9 mouse cellular contexts compared by ENCODE assay signal in the genomic region with DNA sequence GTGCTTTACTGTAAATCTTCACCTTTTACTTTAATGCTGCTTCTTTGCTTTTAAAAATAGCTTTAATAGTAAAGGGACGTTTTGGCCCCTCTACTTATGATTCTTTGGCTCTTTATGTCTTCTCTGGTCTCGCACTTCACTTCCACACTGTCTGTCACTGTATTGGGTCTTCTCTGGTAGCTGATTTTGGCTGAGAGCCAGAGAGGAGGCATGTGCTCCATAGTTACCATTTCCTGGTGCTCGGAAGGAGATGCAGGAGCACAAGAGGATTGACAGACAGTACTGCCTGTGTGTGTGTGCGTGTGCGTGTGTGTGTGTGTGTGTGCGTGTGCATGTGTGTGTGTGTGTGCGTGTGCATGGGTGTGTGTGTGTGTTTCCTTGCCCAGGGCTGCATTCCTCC. TPM values are rescaled to one million over a fixed set of nuclear protein-coding genes. Genes with fewer than 3 reads are reported as not detected.
DNase-seq lines count a peak whose midpoint lies in the region; ATAC-seq and TF ChIP-seq lines count a peak whose summit lies in the region.
"Had no signal": no experiment of that assay in that cellular context is flagged by ENCODE, and none has a peak within 500 bp of the region (broad histone marks: within the 10 kb centered on the region; RNA-seq: fewer than 3 reads in every experiment).

No protein-coding gene starts in this region.

- no peak overlapping the region for H3K4me3 ChIP-seq in heart, embryonic 12.5 days
- no peak overlapping the region for H3K4me3 ChIP-seq in heart, adult 2 months
- no peak overlapping the region for H3K4me3 ChIP-seq in midbrain, postnatal 0 days (ENCODE audit: low read depth, low read length)
- H3K4me3 ChIP-seq in midbrain, embryonic 10.5 days = no peak overlapping the region
- peak overlapping the region; percentile 58 for H3K4me3 ChIP-seq in erythroblast, embryonic 14.5 days (replicated peaks)
- H3K4me3 ChIP-seq: embryonic facial prominence, embryonic 12.5 days had no signal

- no peak overlapping the region for H3K27ac ChIP-seq in heart, embryonic 12.5 days (ENCODE audit: poor library complexity, severe bottlenecking)
- H3K27ac ChIP-seq in heart, adult 2 months = no peak overlapping the region
- H3K27ac ChIP-seq in midbrain, postnatal 0 days (ENCODE audit: low read depth, low read length) = no peak overlapping the region
- no peak overlapping the region for H3K27ac ChIP-seq in midbrain, embryonic 10.5 days (replicated peaks)
- H3K27ac ChIP-seq: embryonic facial prominence, embryonic 12.5 days had no signal

- peaks cover 35% of the 10 kb centered on the region for H3K4me1 ChIP-seq in heart, embryonic 12.5 days (replicated peaks)
- peaks cover 4% of the 10 kb centered on the region for H3K4me1 ChIP-seq in heart, adult 2 months (ENCODE audit: control insufficient read depth, insufficient read depth, low read length)
- no peaks in the 10 kb centered on the region for H3K4me1 ChIP-seq in midbrain, postnatal 0 days (ENCODE audit: insufficient read depth, low read length)
- no peaks in the 10 kb centered on the region for H3K4me1 ChIP-seq in midbrain, embryonic 10.5 days
- H3K4me1 ChIP-seq in erythroblast, embryonic 14.5 days (ENCODE audit: control insufficient read depth) = peaks cover 91% of the 10 kb centered on the region

- no peak for DNase-seq in heart, adult 2 months
- peak; percentile 73 for DNase-seq in midbrain, postnatal 0 days (ENCODE audit: low spot score)
- no peak for DNase-seq in midbrain, embryonic 10.5 days (ENCODE audit: low spot score)
- no peak for DNase-seq in ovary, postnatal 10 days (ENCODE audit: low spot score)
- DNase-seq in gastrocnemius, postnatal 36 days = no peak

- H3K9ac ChIP-seq in heart, embryonic 12.5 days = no peak overlapping the region
- H3K9ac ChIP-seq in heart, adult 2 months (ENCODE audit: low read depth, low read length) = no peak overlapping the region
- no peak overlapping the region for H3K9ac ChIP-seq in midbrain, postnatal 0 days (replicated peaks; ENCODE audit: low read length, poor library complexity, severe bottlenecking)
- H3K9ac ChIP-seq: embryonic facial prominence, embryonic 12.5 days had no signal

- no peak for TF ChIP-seq POLR2A in heart, adult 2 months (IDR thresholded peaks at IDR 0.05; ENCODE audit: insufficient read depth, low read depth, low read length)

- intact Hi-C loops in heart, adult 2 months (cut with DNase I) = no loop called here
- intact Hi-C loops in gastrocnemius, postnatal 36 days (cut with DNase I) = no loop called here

- no peak for TF ChIP-seq EP300 in heart, adult 2 months (IDR thresholded peaks at IDR 0.05; ENCODE audit: insufficient read depth, low read depth, low read length)

- H3K9me3 ChIP-seq in heart, embryonic 12.5 days (replicated peaks) = no peaks in the 10 kb centered on the region
- H3K9me3 ChIP-seq in midbrain, postnatal 0 days (ENCODE audit: low read length) = 0 out of 2 replicates have a peak, but pooled peaks cover 5% of the 10 kb centered on the region
- H3K9me3 ChIP-seq in midbrain, embryonic 10.5 days (replicated peaks) = no peaks in the 10 kb centered on the region
- no peaks in the 10 kb centered on the region for H3K9me3 ChIP-seq in erythroblast, embryonic 14.5 days (ENCODE audit: control insufficient read depth, low read length)
- H3K9me3 ChIP-seq: embryonic facial prominence, embryonic 12.5 days had no signal

- H3K27me3 ChIP-seq in heart, embryonic 12.5 days (replicated peaks) = no peaks in the 10 kb centered on the region
- H3K27me3 ChIP-seq in heart, adult 2 months (ENCODE audit: control insufficient read depth, insufficient read depth, low read length) = no peaks in the 10 kb centered on the region
- H3K27me3 ChIP-seq in midbrain, postnatal 0 days (ENCODE audit: insufficient read depth, low read length) = no peaks in the 10 kb centered on the region
- no peaks in the 10 kb centered on the region for H3K27me3 ChIP-seq in midbrain, embryonic 10.5 days (ENCODE audit: low read depth, poor library complexity, severe bottlenecking)
- no peaks in the 10 kb centered on the region for H3K27me3 ChIP-seq in erythroblast, embryonic 14.5 days (ENCODE audit: control insufficient read depth)
- H3K27me3 ChIP-seq: embryonic facial prominence, embryonic 12.5 days had no signal

- H3K4me2 ChIP-seq in heart, embryonic 12.5 days = peak overlapping the region; percentile 41
- H3K4me2 ChIP-seq in midbrain, postnatal 0 days (ENCODE audit: low read depth, low read length, poor library complexity, severe bottlenecking) = no peak overlapping the region
- H3K4me2 ChIP-seq: embryonic facial prominence, embryonic 12.5 days had no signal

- WGBS in heart, embryonic 12.5 days = 31% methylated on average over 7 of the region's 7 CpGs
- 51% methylated on average over 7 of the region's 7 CpGs for WGBS in heart, adult 2 months
- WGBS in midbrain, postnatal 0 days = 57% methylated on average over 7 of the region's 7 CpGs
- 78% methylated on average over 7 of the region's 7 CpGs for WGBS in midbrain, embryonic 10.5 days

- H3K79me2 ChIP-seq in heart, adult 2 months (replicated peaks; ENCODE audit: control insufficient read depth, insufficient read depth, low read length) = 0 out of 2 replicates have a peak, but pooled peaks cover 2% of the 10 kb centered on the region

- peak; percentile 68 for ATAC-seq in heart, embryonic 12.5 days (ENCODE audit: insufficient number of reproducible peaks, low FRiP score)
- no peak for ATAC-seq in midbrain, postnatal 0 days (ENCODE audit: low FRiP score)
- ATAC-seq in megakaryocyte-erythroid progenitor cell, adult 5-6 weeks (replicated peaks; ENCODE audit: low FRiP score, low TSS enrichment, poor library complexity, severe bottlenecking) = 0 out of 2 replicates have a peak, but pooled peaks have one; percentile 29

- H3K36me3 ChIP-seq in heart, embryonic 12.5 days = no peaks in the 10 kb centered on the region
- H3K36me3 ChIP-seq in heart, adult 2 months (ENCODE audit: control insufficient read depth, insufficient read depth, low read length) = no peaks in the 10 kb centered on the region; the same call in 1 of the 2 replicates
- H3K36me3 ChIP-seq in midbrain, postnatal 0 days (ENCODE audit: insufficient read depth, low read length) = no peaks in the 10 kb centered on the region
- H3K36me3 ChIP-seq in midbrain, embryonic 10.5 days = no peaks in the 10 kb centered on the region
- H3K36me3 ChIP-seq in erythroblast, embryonic 14.5 days (ENCODE audit: control insufficient read depth) = peaks cover 77% of the 10 kb centered on the region
- H3K36me3 ChIP-seq: embryonic facial prominence, embryonic 12.5 days had no signal

- no peak for TF ChIP-seq CTCF in heart, adult 2 months (IDR thresholded peaks at IDR 0.05)
- TF ChIP-seq CTCF in midbrain, postnatal 0 days (IDR thresholded peaks at IDR 0.05) = no peak

RNA-seq across cellular contexts. Expression of gene Zdhhc14, which starts 14.2 kb away (rescaled TPM):
- polyA plus RNA-seq in heart, embryonic 12.5 days (2016; fragmentation: Nextera tagmentation; extraction: Ambion mirVana) = 1.6 and 1.9 TPM in 2 replicates
- 1 to 10 TPM; 4.4 to 5.4 TPM for total RNA-seq in heart, adult 2 months (2021)
- polyA plus RNA-seq in heart, adult 2 months (2012; rRNA removed) = 1.5 and 1.9 TPM in 2 replicates
- total RNA-seq in midbrain, postnatal 0 days (2014; rRNA removed) = 18.3 and 19.5 TPM in 2 replicates
- polyA plus RNA-seq in midbrain, postnatal 0 days (2015; fragmentation: Nextera tagmentation; extraction: Ambion mirVana) = 8.5 and 9.6 TPM in 2 replicates
- 0.99 and 1.5 TPM in 2 replicates for polyA plus RNA-seq in midbrain, embryonic 10.5 days (2016; fragmentation: Nextera tagmentation; extraction: Ambion mirVana)
- polyA plus RNA-seq in erythroblast, embryonic 14.5 days (2012) = 6.5 and 6.7 TPM in 2 replicates
- 17.2 and 19.2 TPM in 2 replicates for total RNA-seq in megakaryocyte-erythroid progenitor cell, adult 5-6 weeks (2014; fragmentation: Nextera tagmentation)
- total RNA-seq in megakaryocyte-erythroid progenitor cell, adult 5-6 weeks (2017) = 7.0 and 9.8 TPM in 2 replicates
- total RNA-seq in gastrocnemius, postnatal 36 days (2021) = 1 to 10 TPM; 2.4 to 3.1 TPM
